Mouse (Mus musculus) left cerebral cortex, adult 2 months (tissue): ENCODE measurements around the gene Nid1. TPM values are rescaled to one million over a fixed set of nuclear protein-coding genes. Genes with fewer than 3 reads are reported as not detected.
"Not testable (repeated sequence)": the region's sequence is repeated elsewhere in the genome, so short reads cannot be mapped to it uniquely, and the experiment has no call there.

Experiments used
- DNase-seq, 2 experiments: peaks; one replicate each; pipeline ENCODE4 v3.0.0; 2021 to 2022; ENCODE audit warnings: low spot score in 2 of 2, mixed read lengths in 1 of 2; ENCODE audit errors: extremely low spot score in 1 of 2
- H3K27ac ChIP-seq: fragments of 200-600 bp; 2 replicates; pipeline ENCODE4 v1.8.1; 2022
- H3K4me3 ChIP-seq: fragments of 200-600 bp; 2 replicates; pipeline ENCODE4 v1.8.1; 2022
- CTCF ChIP-seq: fragments of 200-600 bp; IDR thresholded peaks from 2 replicates; pipeline ENCODE4 v1.8.1; 2022; ENCODE audit warnings: antibody characterized with exemption, mild to moderate bottlenecking, moderate library complexity
- intact Hi-C: fragments of 180-260 bp; cut with DNase I; formaldehyde crosslinking; loops from one replicate; pipeline ENCODE4 v1.15.1; 2025
- total RNA-seq, 2 experiments: library from RNA; stranded (reverse); gene quantifications; 2 replicates each; pipeline ENCODE4 v1.2.3; 2021

The Nid1 gene
- total RNA-seq, 2 experiments from 2014 or later: 4.7 to 6.3 TPM

DNA sequence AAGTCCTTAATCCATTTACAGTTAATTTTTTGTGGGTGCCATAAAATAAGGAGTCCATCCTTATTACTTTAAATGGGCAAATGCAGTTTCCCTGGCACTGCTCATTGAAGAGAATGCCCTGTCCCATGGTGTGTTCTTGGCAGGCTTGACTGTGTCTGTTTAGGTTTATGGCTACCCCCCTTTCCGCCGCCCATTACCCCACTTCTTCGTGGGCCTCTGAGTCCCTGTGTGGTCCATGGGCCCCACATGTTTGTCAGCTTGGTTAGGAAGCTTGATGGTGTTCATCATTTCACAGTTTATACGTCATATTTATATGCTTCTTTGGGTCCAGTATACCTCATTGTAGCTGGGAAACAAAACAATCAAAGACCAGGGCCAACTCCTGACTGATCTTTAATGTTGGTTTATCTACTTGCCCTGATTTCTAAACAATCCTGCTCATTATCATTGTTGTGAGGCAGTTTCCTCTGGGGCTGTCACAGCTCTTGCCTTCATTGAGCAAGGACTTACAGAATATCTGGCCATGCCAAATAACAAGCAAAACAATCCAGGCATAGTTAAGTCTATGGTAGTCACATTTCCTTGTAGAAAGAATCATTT lies 20.9 kb downstream of the Nid1 start:
- no peak overlapping the region for H3K27ac ChIP-seq
- DNase-seq: no peak
- no peak overlapping the region for H3K4me3 ChIP-seq
- intact Hi-C loops: no loop called here
- no peak for TF ChIP-seq CTCF

GRCm38 (mm10) chr13:13460521-13461138 lies 23.3 kb downstream of the Nid1 start:
- H3K4me3 ChIP-seq: no peak overlapping the region
- intact Hi-C loops: no loop called here
- TF ChIP-seq CTCF: no peak
- DNase-seq: no peak
- no peak overlapping the region for H3K27ac ChIP-seq

DNA sequence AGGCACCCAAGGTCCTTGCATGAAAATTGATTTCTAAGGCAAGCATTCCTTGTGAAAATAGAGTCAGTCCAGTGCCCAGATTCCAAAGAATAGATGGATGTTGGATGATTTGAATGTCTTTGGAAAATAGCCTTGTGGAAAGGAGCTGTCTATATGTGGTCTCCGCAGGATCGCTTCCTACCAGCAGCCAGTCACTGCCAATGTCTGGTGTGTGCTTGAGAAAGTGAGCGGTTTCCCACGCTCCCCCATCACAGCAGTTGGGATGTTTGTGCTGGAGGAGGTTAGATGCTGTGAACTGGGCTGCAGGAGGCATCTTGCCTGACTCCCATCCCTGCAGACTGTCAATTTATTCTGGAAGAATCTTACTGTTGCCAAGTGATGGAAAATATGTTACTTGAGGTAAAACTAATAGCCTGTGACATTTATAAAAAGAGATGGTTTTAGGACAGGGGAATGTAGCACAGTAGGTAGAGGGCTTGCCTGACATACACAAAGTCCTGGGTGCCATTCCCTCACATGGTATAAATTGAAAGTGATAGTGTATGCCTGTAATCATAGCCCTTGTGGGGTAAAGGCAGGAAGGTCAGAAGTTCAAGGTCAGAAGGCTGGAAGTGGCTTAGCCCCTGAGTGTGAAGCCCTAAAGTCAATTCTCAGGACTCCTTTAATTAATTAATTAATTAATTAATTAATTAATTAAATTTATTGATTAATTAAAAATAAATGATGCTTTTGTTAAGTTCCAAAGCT lies 24.3 kb downstream of the Nid1 start:
- no peak for DNase-seq
- no peak for TF ChIP-seq CTCF
- H3K4me3 ChIP-seq: no peak overlapping the region
- no peak overlapping the region for H3K27ac ChIP-seq
- intact Hi-C loops: no loop called here

DNA sequence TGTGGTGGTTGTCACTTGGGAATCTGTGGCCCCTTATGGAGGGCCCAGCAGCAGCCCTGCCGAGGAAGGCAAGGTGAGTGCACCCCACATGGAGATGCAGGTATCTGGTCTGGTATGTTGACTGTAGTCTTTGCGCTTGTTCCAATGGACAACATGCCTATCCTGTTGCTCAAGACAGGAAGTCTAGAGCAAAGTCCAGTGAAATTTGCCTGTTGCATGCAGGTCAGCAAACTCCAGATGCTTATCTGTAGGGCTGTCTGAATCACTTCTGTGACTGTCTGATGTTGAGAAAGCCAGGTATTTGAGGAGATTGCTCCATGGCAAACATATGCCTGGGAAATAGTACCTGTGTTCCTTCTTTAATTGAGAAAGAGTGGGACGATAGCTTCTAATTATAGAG lies 26.6 kb downstream of the Nid1 start:
- intact Hi-C loops: no loop called here
- DNase-seq: no peak
- no peak overlapping the region for H3K27ac ChIP-seq

DNA sequence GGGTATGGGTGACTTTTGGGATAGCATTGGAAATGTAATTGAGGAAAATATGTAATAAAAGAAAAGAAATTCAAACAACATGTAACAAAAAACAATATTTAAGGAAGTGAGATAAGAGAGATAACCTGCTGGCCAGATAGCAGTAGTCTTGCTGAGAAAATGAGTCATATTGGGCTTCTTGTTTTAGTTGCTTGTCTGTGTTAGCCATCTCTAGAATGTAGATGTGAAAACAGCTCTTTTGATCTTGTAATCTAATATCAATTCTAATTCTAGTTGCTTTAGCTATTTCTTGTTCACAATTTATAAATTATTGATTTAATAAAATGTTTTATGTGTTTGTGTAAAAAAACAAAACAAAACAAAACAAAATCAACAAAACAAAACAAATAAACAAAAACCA lies 29.9 kb downstream of the Nid1 start:
- H3K4me3 ChIP-seq, DNase-seq, H3K27ac ChIP-seq, intact Hi-C loops: not testable (repeated sequence)

More for the DNA sequence above, 26.6 kb downstream of the Nid1 start:
- TF ChIP-seq CTCF: no peak
- no peak overlapping the region for H3K4me3 ChIP-seq

- no peak overlapping the region for H3K27ac ChIP-seq
- no peak for DNase-seq
- intact Hi-C loops: no loop called here
- no peak overlapping the region for H3K4me3 ChIP-seq
- TF ChIP-seq CTCF: no peak
These were observed 31.2 kb downstream of the Nid1 start for GRCm38 (mm10) chr13:13468513-13468912.

DNA sequence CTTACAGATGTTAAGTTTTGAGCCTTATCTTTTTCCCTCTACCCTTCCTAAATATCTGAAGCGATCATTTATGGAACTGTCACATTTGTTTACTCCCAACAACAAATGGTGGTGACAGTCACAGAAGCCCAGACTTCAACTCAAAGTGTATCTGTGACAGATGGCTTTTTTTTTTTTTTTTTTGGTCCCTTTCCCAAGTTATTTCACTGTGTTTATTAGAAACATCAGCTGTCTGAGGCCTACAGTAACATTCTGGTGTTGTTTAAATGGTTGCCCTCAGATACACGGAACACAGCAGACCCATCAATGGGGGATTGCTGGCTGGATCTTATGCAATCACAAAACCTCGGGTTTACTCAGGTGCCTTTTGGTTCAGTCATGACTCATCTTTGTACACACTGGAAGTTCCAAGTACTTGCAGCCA lies 34.0 kb downstream of the Nid1 start:
- Histone ChIP-seq H3K27ac (no peak overlapping the region), H3K4me3 (no peak overlapping the region)
- intact Hi-C loops: no loop called here
- DNase-seq: no peak
- no peak for TF ChIP-seq CTCF

- DNase-seq, H3K4me3 ChIP-seq, intact Hi-C loops, H3K27ac ChIP-seq: not testable (repeated sequence)
These were observed 37.1 kb downstream of the Nid1 start for GRCm38 (mm10) chr13:13474464-13474863.

DNA sequence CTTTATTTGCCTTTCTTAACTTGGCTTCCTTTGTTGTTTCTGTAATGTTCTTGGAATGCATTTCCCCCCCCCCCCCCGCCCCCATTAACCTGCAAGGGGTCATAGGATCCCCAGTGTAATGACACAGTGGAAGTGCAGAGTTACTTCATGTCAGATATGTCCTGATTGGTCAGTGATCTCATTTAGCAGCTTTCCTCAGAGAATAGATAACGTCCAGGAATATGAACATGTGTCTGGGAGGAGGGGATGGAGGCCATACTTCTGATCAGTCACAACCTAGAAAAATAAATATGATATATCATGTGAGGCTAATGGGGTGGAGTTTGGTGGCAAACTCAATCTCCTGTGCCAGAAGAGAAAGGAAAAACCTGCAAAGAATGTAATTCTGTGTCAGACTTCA lies 37.6 kb downstream of the Nid1 start:
- no peak for DNase-seq
- intact Hi-C loops: no loop called here
- H3K27ac ChIP-seq: no peak overlapping the region
- no peak for TF ChIP-seq CTCF
- no peak overlapping the region for H3K4me3 ChIP-seq

DNA sequence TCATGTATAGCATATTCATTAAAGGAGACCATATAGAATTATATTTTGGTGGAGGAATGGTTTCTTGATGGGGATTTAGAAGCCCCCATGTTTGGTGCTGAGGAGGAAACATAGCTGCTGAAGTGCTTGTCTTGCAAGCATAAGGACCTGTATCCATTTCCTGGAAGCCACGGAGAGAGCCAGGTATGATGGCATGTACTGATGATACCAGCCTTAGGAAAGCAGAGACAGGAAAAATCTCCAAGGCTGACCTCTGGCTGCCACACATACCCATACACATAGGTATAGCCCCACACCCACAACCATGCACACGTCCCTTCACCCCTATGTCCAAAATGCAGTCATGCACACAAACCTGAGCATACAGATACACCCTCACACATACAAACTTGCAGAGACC lies 39.2 kb downstream of the Nid1 start:
- no peak for DNase-seq
- no peak for TF ChIP-seq CTCF
- intact Hi-C loops: no loop called here
- no peak overlapping the region for H3K27ac ChIP-seq
- no peak overlapping the region for H3K4me3 ChIP-seq

DNA sequence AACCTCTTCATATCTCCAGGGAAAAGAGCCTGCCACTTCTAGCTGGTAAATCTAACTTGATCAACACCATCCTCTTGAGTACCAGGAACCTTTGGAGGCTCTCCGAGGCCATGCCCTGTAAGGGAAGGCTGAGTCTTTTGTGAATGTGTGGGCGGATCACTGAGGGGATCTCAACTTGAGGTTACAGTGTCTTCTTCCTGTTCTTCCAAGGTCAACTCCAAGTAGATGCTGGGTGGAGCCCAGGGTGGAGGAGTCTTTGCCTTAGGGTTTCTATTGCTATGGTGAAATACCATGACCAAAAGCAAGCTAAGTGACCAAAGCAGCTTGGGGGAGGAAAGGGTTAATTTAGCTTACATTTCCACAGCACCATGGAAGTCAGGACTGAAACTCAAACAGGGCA lies 39.7 kb downstream of the Nid1 start:
- no peak for DNase-seq
- Histone ChIP-seq H3K4me3 (no peak overlapping the region), H3K27ac (no peak overlapping the region)
- intact Hi-C loops: no loop called here
- no peak for TF ChIP-seq CTCF

GRCm38 (mm10) chr13:13479986-13480385 lies 42.6 kb downstream of the Nid1 start:
- no peak overlapping the region for H3K4me3 ChIP-seq
- intact Hi-C loops: no loop called here
- TF ChIP-seq CTCF: no peak
- DNase-seq: no peak
- H3K27ac ChIP-seq: no peak overlapping the region
